Mouse (Mus musculus) forebrain, embryonic 12.5 days (tissue): ENCODE data around the gene Tmem14a. TPM values are rescaled to one million over a fixed set of nuclear protein-coding genes. Genes with fewer than 3 reads are reported as not detected.
A peak's percentile ranks its signal among the peaks of the same experiment; 100 is the strongest.
"Not testable (repeated sequence)": the region's sequence is repeated elsewhere in the genome, so short reads cannot be mapped to it uniquely, and the experiment has no call there.

ENCODE experiments used
- ATAC-seq: fragments of 200-750 bp; cut with Nextera tagmentation; 2 replicates; pipeline ENCODE4 v1.8.0; 2017; ENCODE audit warnings: moderate TSS enrichment; ENCODE audit not compliant: low FRiP score
- H3K27ac ChIP-seq: fragments of 300-500 bp; sonication (generic); 2 replicates; pipeline ENCODE4 v1.5.1; 2016; ENCODE audit warnings: mild to moderate bottlenecking
- H3K27me3 ChIP-seq: fragments of 300-500 bp; sonication (generic); 2 replicates; pipeline ENCODE4 v1.6.1; 2016; ENCODE audit warnings: mild to moderate bottlenecking
- H3K36me3 ChIP-seq: fragments of 300-500 bp; sonication (generic); replicated peaks from 2 replicates; pipeline ENCODE4 v1.6.1; 2016; ENCODE audit warnings: mild to moderate bottlenecking
- H3K4me1 ChIP-seq: fragments of 300-500 bp; sonication (generic); 2 replicates; pipeline ENCODE4 v1.6.1; 2016
- H3K4me2 ChIP-seq: fragments of 300-500 bp; sonication (generic); 2 replicates; pipeline ENCODE4 v1.6.1; 2016; ENCODE audit warnings: mild to moderate bottlenecking, moderate library complexity
- H3K4me3 ChIP-seq: fragments of 300-500 bp; sonication (generic); replicated peaks from 2 replicates; pipeline ENCODE4 v1.5.1; 2016; ENCODE audit warnings: mild to moderate bottlenecking
- H3K9ac ChIP-seq: fragments of 300-500 bp; sonication (generic); 2 replicates; pipeline ENCODE4 v1.6.1; 2016; ENCODE audit warnings: mild to moderate bottlenecking
- H3K9me3 ChIP-seq: fragments of 300-500 bp; sonication (generic); 2 replicates; pipeline ENCODE4 v1.6.1; 2016
- WGBS: fragments of 180-500 bp; shearing (Covaris S2); methylation state at CpG from one replicate; pipeline ENCODE4 v1.1.7; 2016; 5-methylcytosine and 5-hydroxymethylcytosine counted together
- polyA plus RNA-seq: library from polyadenylated mRNA; unstranded; fragments of >200 nt; fragmentation: Nextera tagmentation; extraction: Ambion mirVana; gene quantifications from 2 replicates; pipeline ENCODE4 v1.2.1, GENCODE M21; 2016

Gene Tmem14a
- polyA plus RNA-seq, 1 experiment from 2014 or later = 12.7 TPM

- Histone ChIP-seq H3K4me2 (no peak overlapping the region), H3K9me3 (no peaks in the 10 kb centered on the region), H3K27me3 (no peaks in the 10 kb centered on the region), H3K36me3 (no peaks in the 10 kb centered on the region), H3K4me3 (no peak overlapping the region), H3K4me1 (no peaks in the 10 kb centered on the region), H3K27ac (no peak overlapping the region), H3K9ac (no peak overlapping the region)
- WGBS = 53% methylated on average over 3 of the region's 3 CpGs
- ATAC-seq = no peak
These were observed 38.0 kb downstream of the Tmem14a start for GRCm38 (mm10) chr1:21256391-21256790.

GRCm38 (mm10) chr1:21256871-21257270 lies 38.5 kb downstream of the Tmem14a start:
- Histone ChIP-seq H3K36me3 (no peaks in the 10 kb centered on the region), H3K27me3 (no peaks in the 10 kb centered on the region), H3K4me1 (no peaks in the 10 kb centered on the region), H3K27ac (no peak overlapping the region), H3K4me3 (no peak overlapping the region), H3K9ac (no peak overlapping the region), H3K4me2 (no peak overlapping the region), H3K9me3 (no peaks in the 10 kb centered on the region)
- 86% methylated on average over 5 of the region's 5 CpGs for WGBS
- no peak for ATAC-seq

GRCm38 (mm10) chr1:21259981-21260380 lies 41.6 kb downstream of the Tmem14a start:
- H3K9me3 ChIP-seq, H3K4me1 ChIP-seq, H3K27me3 ChIP-seq, H3K4me3 ChIP-seq, H3K27ac ChIP-seq, ATAC-seq, H3K36me3 ChIP-seq, H3K9ac ChIP-seq, H3K4me2 ChIP-seq: not testable (repeated sequence)
- 82% methylated on average over 8 of the region's 8 CpGs for WGBS

GRCm38 (mm10) chr1:21262401-21262800 lies 44.0 kb downstream of the Tmem14a start:
- no peak overlapping the region for H3K9ac ChIP-seq
- ATAC-seq = no peak
- H3K4me1 ChIP-seq = no peaks in the 10 kb centered on the region
- no peaks in the 10 kb centered on the region for H3K36me3 ChIP-seq
- H3K9me3 ChIP-seq = no peaks in the 10 kb centered on the region
- no peak overlapping the region for H3K4me3 ChIP-seq
- WGBS = 93% methylated on average over 5 of the region's 5 CpGs
- H3K27me3 ChIP-seq = no peaks in the 10 kb centered on the region
- H3K27ac ChIP-seq = no peak overlapping the region
- no peak overlapping the region for H3K4me2 ChIP-seq

- H3K4me1 ChIP-seq = no peaks in the 10 kb centered on the region
- WGBS = 90% methylated on average over 4 of the region's 4 CpGs
- ATAC-seq = no peak
- H3K27me3 ChIP-seq = no peaks in the 10 kb centered on the region
- H3K4me2 ChIP-seq = no peak overlapping the region
- no peaks in the 10 kb centered on the region for H3K9me3 ChIP-seq
- no peak overlapping the region for H3K27ac ChIP-seq
- H3K36me3 ChIP-seq = no peaks in the 10 kb centered on the region
- no peak overlapping the region for H3K4me3 ChIP-seq
- no peak overlapping the region for H3K9ac ChIP-seq
These were observed 45.6 kb downstream of the Tmem14a start for GRCm38 (mm10) chr1:21263986-21264385.

GRCm38 (mm10) chr1:21264747-21265146 lies 46.4 kb downstream of the Tmem14a start:
- H3K9ac ChIP-seq = no peak overlapping the region
- H3K4me1 ChIP-seq = no peaks in the 10 kb centered on the region
- no peak overlapping the region for H3K4me2 ChIP-seq
- H3K27me3 ChIP-seq = no peaks in the 10 kb centered on the region
- H3K9me3 ChIP-seq = no peaks in the 10 kb centered on the region
- H3K36me3 ChIP-seq = no peaks in the 10 kb centered on the region
- 83% methylated on average over 8 of the region's 8 CpGs for WGBS
- H3K27ac ChIP-seq = no peak overlapping the region
- no peak overlapping the region for H3K4me3 ChIP-seq
- ATAC-seq = no peak

- Histone ChIP-seq H3K4me2 (no peak overlapping the region), H3K9ac (no peak overlapping the region), H3K9me3 (no peaks in the 10 kb centered on the region), H3K4me3 (no peak overlapping the region), H3K27ac (no peak overlapping the region), H3K36me3 (no peaks in the 10 kb centered on the region), H3K27me3 (no peaks in the 10 kb centered on the region), H3K4me1 (peaks cover 3% of the 10 kb centered on the region)
- ATAC-seq = no peak
- 67% methylated on average over 1 of the region's 1 CpGs for WGBS
These were observed 48.4 kb downstream of the Tmem14a start for GRCm38 (mm10) chr1:21266766-21267165.

- 88% methylated on average over 6 of the region's 7 CpGs for WGBS
- H3K4me1 ChIP-seq = not testable (repeated sequence)
These were observed 49.1 kb downstream of the Tmem14a start for GRCm38 (mm10) chr1:21267466-21267865.

GRCm38 (mm10) chr1:21271343-21272055 lies 53.1 kb downstream of the Tmem14a start:
- H3K36me3 ChIP-seq = no peaks in the 10 kb centered on the region
- 19% methylated on average over 18 of the region's 18 CpGs for WGBS

More at GRCm38 (mm10) chr1:21267466-21267865, 49.1 kb downstream of the Tmem14a start:
- not testable (repeated sequence) for H3K9ac ChIP-seq, H3K4me2 ChIP-seq, ATAC-seq, H3K9me3 ChIP-seq, H3K4me3 ChIP-seq, H3K27me3 ChIP-seq, H3K36me3 ChIP-seq, H3K27ac ChIP-seq

GRCm38 (mm10) chr1:21272056-21272431 lies 53.7 kb downstream of the Tmem14a start:
- H3K4me3 ChIP-seq = peak overlapping the region; percentile 17; the same call in 1 of the 2 replicates
- H3K27me3 ChIP-seq = 0 out of 2 replicates have a peak, but pooled peaks cover 4% of the 10 kb centered on the region
- 18% methylated on average over 14 of the region's 14 CpGs for WGBS
- H3K4me1 ChIP-seq = peaks cover 8% of the 10 kb centered on the region
- peak overlapping the region; percentile 45 for H3K4me2 ChIP-seq
- peak; percentile 59; the same call in 1 of the 2 replicates for ATAC-seq
- no peaks in the 10 kb centered on the region for H3K36me3 ChIP-seq
- no peak overlapping the region for H3K27ac ChIP-seq
- H3K9me3 ChIP-seq = no peaks in the 10 kb centered on the region
- H3K9ac ChIP-seq = no peak overlapping the region

More at GRCm38 (mm10) chr1:21271343-21272055, 53.1 kb downstream of the Tmem14a start:
- Histone ChIP-seq H3K4me3 (peak overlapping the region; percentile 17), H3K27me3 (0 out of 2 replicates have a peak, but pooled peaks cover 4% of the 10 kb centered on the region), H3K27ac (no peak overlapping the region), H3K4me2 (peak overlapping the region; percentile 45), H3K9me3 (no peaks in the 10 kb centered on the region), H3K4me1 (peaks cover 8% of the 10 kb centered on the region), H3K9ac (no peak overlapping the region)
- peak; percentile 83 for ATAC-seq

- Histone ChIP-seq H3K9ac (no peak overlapping the region), H3K36me3 (no peaks in the 10 kb centered on the region), H3K27me3 (0 out of 2 replicates have a peak, but pooled peaks cover 4% of the 10 kb centered on the region), H3K4me1 (peaks cover 8% of the 10 kb centered on the region), H3K9me3 (no peaks in the 10 kb centered on the region), H3K4me3 (no peak overlapping the region), H3K27ac (no peak overlapping the region), H3K4me2 (no peak overlapping the region)
- 94% methylated on average over 6 of the region's 6 CpGs for WGBS
- no peak for ATAC-seq
These were observed 54.7 kb downstream of the Tmem14a start for GRCm38 (mm10) chr1:21273091-21273490.

GRCm38 (mm10) chr1:21274437-21275040 lies 56.2 kb downstream of the Tmem14a start:
- Histone ChIP-seq H3K4me3 (no peak overlapping the region), H3K27ac (no peak overlapping the region), H3K9me3 (no peaks in the 10 kb centered on the region), H3K9ac (no peak overlapping the region), H3K4me1 (peaks cover 8% of the 10 kb centered on the region), H3K27me3 (0 out of 2 replicates have a peak, but pooled peaks cover 4% of the 10 kb centered on the region), H3K4me2 (no peak overlapping the region), H3K36me3 (no peaks in the 10 kb centered on the region)
- ATAC-seq = no peak
- 78% methylated on average over 2 of the region's 2 CpGs for WGBS

- WGBS = 92% methylated on average over 5 of the region's 5 CpGs
- not testable (repeated sequence) for ATAC-seq
These were observed 57.0 kb downstream of the Tmem14a start for GRCm38 (mm10) chr1:21275366-21275765.

More at GRCm38 (mm10) chr1:21275366-21275765, 57.0 kb downstream of the Tmem14a start:
- not testable (repeated sequence) for H3K9ac ChIP-seq, H3K36me3 ChIP-seq, H3K4me2 ChIP-seq, H3K4me1 ChIP-seq, H3K9me3 ChIP-seq, H3K27ac ChIP-seq, H3K4me3 ChIP-seq, H3K27me3 ChIP-seq
